Mouse (Mus musculus) embryonic facial prominence, embryonic 15.5 days (tissue): ENCODE measurements at regions not wholly inside any gene's neighbourhood (a gene's known extent, or its start where the extent isn't known, plus 50 kb on each side); places are given as distances from the start of the nearest gene placed in this dataset.

ENCODE experiments used
- ATAC-seq: fragments of 200-750 bp; cut with Nextera tagmentation; 2 replicates; pipeline ENCODE4 v1.8.0; 2017; ENCODE audit warnings: low read depth, moderate TSS enrichment; ENCODE audit not compliant: insufficient number of reproducible peaks, low FRiP score, low TSS enrichment
- H3K27ac ChIP-seq: fragments of 300-500 bp; sonication (generic); replicated peaks from 2 replicates; pipeline ENCODE4 v1.5.1; 2015; ENCODE audit warnings: mild to moderate bottlenecking, inconsistent platforms
- H3K27me3 ChIP-seq: fragments of 300-500 bp; sonication (generic); 2 replicates; pipeline ENCODE4 v1.6.1; 2015; ENCODE audit warnings: inconsistent platforms
- H3K36me3 ChIP-seq: fragments of 300-500 bp; sonication (generic); 2 replicates; pipeline ENCODE4 v1.6.1; 2015; ENCODE audit warnings: mild to moderate bottlenecking, inconsistent platforms
- H3K4me1 ChIP-seq: fragments of 300-500 bp; sonication (generic); 2 replicates; pipeline ENCODE4 v1.6.1; 2015; ENCODE audit warnings: inconsistent platforms
- H3K4me2 ChIP-seq: fragments of 300-500 bp; sonication (generic); replicated peaks from 2 replicates; pipeline ENCODE4 v1.6.1; 2015; ENCODE audit warnings: mild to moderate bottlenecking, inconsistent platforms
- H3K4me3 ChIP-seq: fragments of 300-500 bp; sonication (generic); replicated peaks from 2 replicates; pipeline ENCODE4 v1.5.1; 2015; ENCODE audit warnings: mild to moderate bottlenecking, inconsistent platforms
- H3K9ac ChIP-seq: fragments of 300-500 bp; sonication (generic); 2 replicates; pipeline ENCODE4 v1.6.1; 2015; ENCODE audit warnings: inconsistent platforms
- H3K9me3 ChIP-seq: fragments of 300-500 bp; sonication (generic); replicated peaks from 2 replicates; pipeline ENCODE4 v1.6.1; 2016; ENCODE audit warnings: inconsistent platforms
- WGBS: fragments of 180-500 bp; shearing (Covaris S2); methylation state at CpG from one replicate; pipeline ENCODE4 v1.1.7; 2015; 5-methylcytosine and 5-hydroxymethylcytosine counted together

- no peak overlapping the region for H3K4me2 ChIP-seq
- H3K27me3 ChIP-seq, result no peaks in the 10 kb centered on the region
- 71% methylated on average over 4 of the region's 4 CpGs for WGBS
- ATAC-seq, result no peak
- no peak overlapping the region for H3K4me3 ChIP-seq
- H3K9me3 ChIP-seq, result no peaks in the 10 kb centered on the region
- H3K4me1 ChIP-seq, result 0 out of 2 replicates have a peak, but pooled peaks cover 3% of the 10 kb centered on the region
- H3K36me3 ChIP-seq, result no peaks in the 10 kb centered on the region
- H3K27ac ChIP-seq, result no peak overlapping the region
- H3K9ac ChIP-seq, result no peak overlapping the region
Observed at GRCm38 (mm10) chr4:95163403-95163802, 111.4 kb upstream of the Jun start.

GRCm38 (mm10) chr4:95166503-95166902, 114.5 kb upstream of the Jun start:
- Histone ChIP-seq H3K9ac (no peak overlapping the region), H3K27ac (no peak overlapping the region), H3K4me2 (no peak overlapping the region), H3K4me3 (no peak overlapping the region), H3K4me1 (0 out of 2 replicates have a peak, but pooled peaks cover 2% of the 10 kb centered on the region), H3K27me3 (no peaks in the 10 kb centered on the region), H3K36me3 (no peaks in the 10 kb centered on the region), H3K9me3 (no peaks in the 10 kb centered on the region)
- 76% methylated on average over 5 of the region's 5 CpGs for WGBS
- ATAC-seq, result no peak

- Histone ChIP-seq H3K4me1 (no peaks in the 10 kb centered on the region), H3K4me3 (no peak overlapping the region), H3K27ac (no peak overlapping the region), H3K9me3 (no peaks in the 10 kb centered on the region), H3K4me2 (no peak overlapping the region), H3K27me3 (no peaks in the 10 kb centered on the region), H3K9ac (no peak overlapping the region), H3K36me3 (no peaks in the 10 kb centered on the region)
- no peak for ATAC-seq
- 64% methylated on average over 1 of the region's 1 CpGs for WGBS
Observed at GRCm38 (mm10) chr4:95167216-95167615, 115.2 kb upstream of the Jun start.

- WGBS, result 48% methylated on average over 2 of the region's 2 CpGs
- no peak overlapping the region for H3K4me3 ChIP-seq
- H3K9ac ChIP-seq, result no peak overlapping the region
Observed at GRCm38 (mm10) chr4:95169702-95170101, 117.7 kb upstream of the Jun start.

GRCm38 (mm10) chr4:95177753-95178152, 125.7 kb upstream of the Jun start:
- Histone ChIP-seq H3K4me2 (no peak overlapping the region), H3K9me3 (no peaks in the 10 kb centered on the region), H3K27me3 (no peaks in the 10 kb centered on the region), H3K4me3 (no peak overlapping the region), H3K36me3 (no peaks in the 10 kb centered on the region), H3K9ac (no peak overlapping the region), H3K27ac (no peak overlapping the region), H3K4me1 (no peaks in the 10 kb centered on the region; the same call in 1 of the 2 replicates)
- ATAC-seq, result no peak
- 91% methylated on average over 2 of the region's 2 CpGs for WGBS

More at GRCm38 (mm10) chr4:95169702-95170101, 117.7 kb upstream of the Jun start:
- ATAC-seq, result no peak
- no peaks in the 10 kb centered on the region for H3K27me3 ChIP-seq
- no peaks in the 10 kb centered on the region for H3K9me3 ChIP-seq
- H3K4me1 ChIP-seq, result no peaks in the 10 kb centered on the region
- no peak overlapping the region for H3K4me2 ChIP-seq
- no peak overlapping the region for H3K27ac ChIP-seq
- H3K36me3 ChIP-seq, result no peaks in the 10 kb centered on the region

- Histone ChIP-seq H3K27me3 (no peaks in the 10 kb centered on the region), H3K36me3 (no peaks in the 10 kb centered on the region), H3K9ac (no peak overlapping the region), H3K9me3 (no peaks in the 10 kb centered on the region), H3K27ac (no peak overlapping the region), H3K4me1 (no peaks in the 10 kb centered on the region; the same call in 1 of the 2 replicates), H3K4me2 (no peak overlapping the region), H3K4me3 (no peak overlapping the region)
- ATAC-seq, result no peak
- WGBS, result 41% methylated on average over 3 of the region's 3 CpGs
Observed at GRCm38 (mm10) chr4:95178467-95178866, 126.4 kb upstream of the Jun start.

GRCm38 (mm10) chr4:95178900-95179299, 126.9 kb upstream of the Jun start:
- Histone ChIP-seq H3K4me2 (no peak overlapping the region), H3K9me3 (no peaks in the 10 kb centered on the region), H3K27ac (no peak overlapping the region), H3K27me3 (no peaks in the 10 kb centered on the region), H3K9ac (no peak overlapping the region), H3K4me1 (no peaks in the 10 kb centered on the region; the same call in 1 of the 2 replicates), H3K4me3 (no peak overlapping the region), H3K36me3 (no peaks in the 10 kb centered on the region)
- no peak for ATAC-seq
- WGBS, result 52% methylated on average over 8 of the region's 8 CpGs

- Histone ChIP-seq H3K27me3 (no peaks in the 10 kb centered on the region), H3K27ac (no peak overlapping the region), H3K4me2 (no peak overlapping the region), H3K4me1 (peaks cover 4% of the 10 kb centered on the region; the same call in 1 of the 2 replicates), H3K9me3 (no peaks in the 10 kb centered on the region), H3K36me3 (no peaks in the 10 kb centered on the region), H3K4me3 (no peak overlapping the region), H3K9ac (no peak overlapping the region)
- WGBS, result 88% methylated on average over 5 of the region's 5 CpGs
- no peak for ATAC-seq
Observed at GRCm38 (mm10) chr4:95180446-95180845, 128.4 kb upstream of the Jun start.

- Histone ChIP-seq H3K9ac (no peak overlapping the region), H3K4me3 (no peak overlapping the region), H3K27me3 (no peaks in the 10 kb centered on the region), H3K4me1 (peaks cover 5% of the 10 kb centered on the region; the same call in 1 of the 2 replicates), H3K9me3 (no peaks in the 10 kb centered on the region), H3K4me2 (no peak overlapping the region), H3K36me3 (no peaks in the 10 kb centered on the region), H3K27ac (no peak overlapping the region)
- no peak for ATAC-seq
Observed at GRCm38 (mm10) chr4:95180999-95181398, 129.0 kb upstream of the Jun start.

- Histone ChIP-seq H3K27me3 (no peaks in the 10 kb centered on the region), H3K36me3 (no peaks in the 10 kb centered on the region), H3K4me1 (0 out of 2 replicates have a peak, but pooled peaks cover 5% of the 10 kb centered on the region), H3K9ac (no peak overlapping the region), H3K27ac (no peak overlapping the region), H3K4me2 (no peak overlapping the region), H3K9me3 (no peaks in the 10 kb centered on the region), H3K4me3 (no peak overlapping the region)
- ATAC-seq, result no peak
- 71% methylated on average over 4 of the region's 4 CpGs for WGBS
Observed at GRCm38 (mm10) chr4:95184180-95184579, 132.2 kb upstream of the Jun start.

- 39% methylated on average over 14 of the region's 14 CpGs for WGBS
Observed at GRCm38 (mm10) chr4:95185113-95185915, 133.3 kb upstream of the Jun start.

GRCm38 (mm10) chr4:95185916-95186200, 133.8 kb upstream of the Jun start:
- Histone ChIP-seq H3K9ac (no peak overlapping the region), H3K36me3 (no peaks in the 10 kb centered on the region), H3K27ac (no peak overlapping the region), H3K9me3 (no peaks in the 10 kb centered on the region), H3K27me3 (no peaks in the 10 kb centered on the region), H3K4me1 (0 out of 2 replicates have a peak, but pooled peaks cover 5% of the 10 kb centered on the region), H3K4me2 (no peak overlapping the region), H3K4me3 (no peak overlapping the region)
- ATAC-seq, result no peak
- 68% methylated on average over 3 of the region's 3 CpGs for WGBS

More at GRCm38 (mm10) chr4:95185113-95185915, 133.3 kb upstream of the Jun start:
- Histone ChIP-seq H3K4me3 (no peak overlapping the region), H3K36me3 (no peaks in the 10 kb centered on the region), H3K9me3 (no peaks in the 10 kb centered on the region), H3K27ac (no peak overlapping the region), H3K4me1 (0 out of 2 replicates have a peak, but pooled peaks cover 5% of the 10 kb centered on the region), H3K27me3 (no peaks in the 10 kb centered on the region), H3K9ac (no peak overlapping the region), H3K4me2 (no peak overlapping the region)
- ATAC-seq, result peak; percentile 49; the same call in 1 of the 2 replicates
